Mouse (Mus musculus): Measurements from ENCODE around the gene Htra3. TPM values are rescaled to one million over a fixed set of nuclear protein-coding genes. Genes with fewer than 3 reads are reported as not detected.
A peak's percentile ranks its signal among the peaks of the same experiment; 100 is the strongest.

Gene Htra3
- polyA plus RNA-seq, 1 experiment from 2014 or later = 39.4 TPM

DNA sequence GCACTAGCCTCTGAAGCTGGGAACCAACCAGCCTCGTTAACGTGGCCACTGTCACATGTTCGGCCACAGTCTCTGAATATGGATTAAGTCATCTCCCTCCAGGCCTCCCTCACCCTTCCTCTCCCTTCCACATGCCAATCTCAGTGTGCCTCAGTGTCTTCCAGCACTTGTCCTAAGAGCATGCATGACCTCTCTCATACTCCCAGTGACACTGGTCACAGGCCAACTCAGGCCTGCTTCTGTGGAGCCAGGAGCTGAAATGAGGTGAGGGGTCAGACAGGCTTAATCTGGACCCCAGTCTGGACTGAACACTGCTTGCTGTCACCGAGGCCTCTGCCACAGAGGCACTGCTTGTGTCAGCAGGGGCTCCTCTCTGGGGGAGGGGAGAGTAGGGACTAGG lies 6.8 kb upstream of the Htra3 start:
- no peaks in the 10 kb centered on the region for H3K9me3 ChIP-seq (ENCODE audit: control insufficient read depth, low read length)
- H3K9ac ChIP-seq (ENCODE audit: low read length) = no peak overlapping the region
- H3K27me3 ChIP-seq (ENCODE audit: control insufficient read depth, insufficient read depth, low read length) = no peaks in the 10 kb centered on the region
- no peaks in the 10 kb centered on the region for H3K36me3 ChIP-seq (ENCODE audit: control insufficient read depth, insufficient read depth, low read length)
- no peak overlapping the region for H3K27ac ChIP-seq (replicated peaks)
- ATAC-seq (ENCODE audit: low FRiP score, low TSS enrichment) (no peak), DNase-seq (ENCODE audit: low spot score) (no peak)
- no peak overlapping the region for H3K4me3 ChIP-seq (ENCODE audit: low read depth, low read length)
- TF ChIP-seq EP300 (optimal IDR thresholded peaks at IDR 0.05) (no peak), CTCF (IDR thresholded peaks at IDR 0.05; ENCODE audit: low read depth) (no peak)
- no peaks in the 10 kb centered on the region for H3K4me1 ChIP-seq (replicated peaks; ENCODE audit: control insufficient read depth, insufficient read depth)
- 74% methylated on average over 4 of the region's 4 CpGs for WGBS
- no peak overlapping the region for H3K4me2 ChIP-seq (replicated peaks; ENCODE audit: low read depth)

DNA sequence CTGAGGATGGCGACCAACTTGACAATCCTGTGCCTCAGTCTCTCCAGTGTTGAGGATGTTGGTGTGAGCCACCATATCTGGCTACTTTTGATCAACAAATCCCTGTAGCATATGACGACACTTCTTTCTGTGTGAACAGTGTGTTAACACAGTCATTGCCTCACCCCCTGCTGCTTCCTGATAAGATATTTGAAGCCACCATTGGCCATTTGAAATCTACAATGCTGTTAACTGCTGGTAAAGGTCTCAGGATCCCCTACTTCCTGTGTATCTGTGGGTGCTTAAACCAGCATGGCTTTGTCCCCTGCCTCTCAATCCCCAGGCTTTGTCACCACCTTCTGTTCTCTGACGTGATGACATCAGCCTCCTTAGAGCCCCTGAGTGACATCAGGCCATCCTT lies 5.5 kb upstream of the Htra3 start:
- Histone ChIP-seq H3K27ac (replicated peaks) (0 out of 2 replicates have a peak overlapping the region, but pooled peaks have one; percentile 2), H3K4me3 (ENCODE audit: low read depth, low read length) (no peak overlapping the region), H3K4me2 (replicated peaks; ENCODE audit: low read depth) (no peak overlapping the region), H3K36me3 (ENCODE audit: control insufficient read depth, insufficient read depth, low read length) (no peaks in the 10 kb centered on the region), H3K4me1 (replicated peaks; ENCODE audit: control insufficient read depth, insufficient read depth) (no peaks in the 10 kb centered on the region), H3K27me3 (ENCODE audit: control insufficient read depth, insufficient read depth, low read length) (no peaks in the 10 kb centered on the region), H3K9me3 (ENCODE audit: control insufficient read depth, low read length) (no peaks in the 10 kb centered on the region), H3K9ac (ENCODE audit: low read length) (no peak overlapping the region)
- DNase-seq (ENCODE audit: low spot score) = no peak
- 41% methylated on average over 3 of the region's 3 CpGs for WGBS
- no peak for ATAC-seq (ENCODE audit: low FRiP score, low TSS enrichment)
- no peak for TF ChIP-seq EP300 (optimal IDR thresholded peaks at IDR 0.05)
- no peak for TF ChIP-seq CTCF (IDR thresholded peaks at IDR 0.05; ENCODE audit: low read depth)

DNA sequence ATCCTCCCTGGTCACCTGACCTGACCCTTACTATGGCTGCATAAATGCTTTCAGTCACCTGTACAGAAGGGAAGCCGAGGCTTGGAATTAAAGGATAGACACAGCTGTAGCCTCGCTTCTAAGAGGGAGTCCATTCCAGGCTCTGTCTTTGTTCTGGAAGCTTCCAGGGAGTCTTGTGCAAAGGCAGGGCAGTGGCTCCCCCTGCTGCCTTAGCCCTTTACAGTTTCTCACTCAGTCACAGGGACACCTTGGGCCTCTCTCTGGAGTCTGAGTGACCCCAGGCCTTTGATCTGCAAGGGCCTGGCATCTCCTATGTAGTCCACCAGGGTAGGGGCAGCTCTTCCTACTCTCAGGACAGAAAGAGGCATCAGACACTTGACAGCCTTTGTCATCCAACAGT lies 1.4 kb upstream of the Htra3 start:
- Histone ChIP-seq H3K27ac (replicated peaks) (no peak overlapping the region), H3K36me3 (ENCODE audit: control insufficient read depth, insufficient read depth, low read length) (no peaks in the 10 kb centered on the region), H3K4me1 (replicated peaks; ENCODE audit: control insufficient read depth, insufficient read depth) (peaks cover 4% of the 10 kb centered on the region; the same call in 1 of the 2 replicates), H3K9me3 (ENCODE audit: control insufficient read depth, low read length) (no peaks in the 10 kb centered on the region), H3K9ac (ENCODE audit: low read length) (no peak overlapping the region), H3K4me3 (ENCODE audit: low read depth, low read length) (no peak overlapping the region), H3K4me2 (replicated peaks; ENCODE audit: low read depth) (no peak overlapping the region), H3K27me3 (ENCODE audit: control insufficient read depth, insufficient read depth, low read length) (peaks cover 3% of the 10 kb centered on the region; the same call in 1 of the 2 replicates)
- WGBS = 48% methylated on average over 2 of the region's 2 CpGs
- ATAC-seq (ENCODE audit: low FRiP score, low TSS enrichment) (peak; percentile 57), DNase-seq (ENCODE audit: low spot score) (peak; percentile 71)
- TF ChIP-seq CTCF (IDR thresholded peaks at IDR 0.05; ENCODE audit: low read depth) (peak; percentile 91), EP300 (optimal IDR thresholded peaks at IDR 0.05) (no peak)

DNA sequence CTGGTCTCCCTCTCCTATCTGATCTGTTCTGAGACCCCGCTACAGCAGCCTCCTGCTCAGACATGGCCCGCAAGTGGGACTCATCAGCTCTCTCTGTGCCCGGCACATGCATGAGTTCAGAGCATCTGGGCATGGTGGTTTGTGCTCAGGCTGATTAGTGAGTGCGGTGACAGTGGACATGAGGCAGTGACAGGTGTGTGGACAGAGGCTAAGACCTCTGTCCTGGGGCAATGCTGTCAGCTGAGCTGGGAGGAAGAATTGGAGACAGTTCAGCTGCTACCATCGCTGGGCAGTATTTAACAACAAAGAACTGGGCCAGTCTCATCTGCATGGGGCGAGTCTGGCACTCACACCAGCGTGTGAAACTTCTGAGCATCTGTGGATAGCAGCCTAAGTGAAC lies 2.6 kb downstream of the Htra3 start:
- Histone ChIP-seq H3K4me3 (ENCODE audit: low read depth, low read length) (no peak overlapping the region), H3K36me3 (ENCODE audit: control insufficient read depth, insufficient read depth, low read length) (no peaks in the 10 kb centered on the region), H3K27ac (replicated peaks) (no peak overlapping the region), H3K9ac (ENCODE audit: low read length) (no peak overlapping the region), H3K4me1 (replicated peaks; ENCODE audit: control insufficient read depth, insufficient read depth) (peaks cover 28% of the 10 kb centered on the region), H3K27me3 (ENCODE audit: control insufficient read depth, insufficient read depth, low read length) (peaks cover 3% of the 10 kb centered on the region; the same call in 1 of the 2 replicates), H3K9me3 (ENCODE audit: control insufficient read depth, low read length) (no peaks in the 10 kb centered on the region), H3K4me2 (replicated peaks; ENCODE audit: low read depth) (no peak overlapping the region)
- no peak for TF ChIP-seq EP300 (optimal IDR thresholded peaks at IDR 0.05)
- no peak for TF ChIP-seq CTCF (IDR thresholded peaks at IDR 0.05; ENCODE audit: low read depth)
- no peak for ATAC-seq (ENCODE audit: low FRiP score, low TSS enrichment)
- WGBS = 88% methylated on average over 7 of the region's 7 CpGs
- DNase-seq (ENCODE audit: low spot score) = no peak

DNA sequence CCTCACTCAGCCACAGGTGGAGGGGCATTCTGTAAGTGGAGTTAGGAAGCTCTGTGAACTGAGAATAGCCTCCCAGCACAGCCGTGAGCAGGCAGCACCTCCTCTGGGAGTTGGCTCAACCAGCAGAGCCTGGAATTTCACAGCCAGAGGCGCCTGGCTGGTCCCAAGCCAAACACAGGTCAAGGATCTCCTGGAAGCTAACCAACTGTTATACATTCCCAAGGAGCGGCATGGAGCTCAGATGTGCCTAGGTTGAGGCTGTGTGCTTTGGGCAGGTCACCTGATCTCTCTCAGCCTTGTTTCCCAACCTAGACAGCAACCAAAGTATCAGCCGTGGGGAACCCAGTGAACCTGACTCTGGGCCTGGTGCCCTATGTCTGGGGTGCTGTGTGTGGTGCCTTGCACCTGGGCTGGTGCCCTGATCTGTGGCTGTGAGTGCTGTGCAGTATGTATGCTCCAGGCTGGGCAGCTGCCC lies 5.5 kb downstream of the Htra3 start:
- ATAC-seq (ENCODE audit: low FRiP score, low TSS enrichment) (peak; percentile 69), DNase-seq (ENCODE audit: low spot score) (peak; percentile 88)
- Histone ChIP-seq H3K9ac (ENCODE audit: low read length) (peak overlapping the region; percentile 23), H3K27ac (replicated peaks) (peak overlapping the region; percentile 88), H3K36me3 (ENCODE audit: control insufficient read depth, insufficient read depth, low read length) (no peaks in the 10 kb centered on the region), H3K4me1 (replicated peaks; ENCODE audit: control insufficient read depth, insufficient read depth) (peaks cover 39% of the 10 kb centered on the region), H3K9me3 (ENCODE audit: control insufficient read depth, low read length) (no peaks in the 10 kb centered on the region), H3K27me3 (ENCODE audit: control insufficient read depth, insufficient read depth, low read length) (peaks cover under 1% of the 10 kb centered on the region; the same call in 1 of the 2 replicates), H3K4me3 (ENCODE audit: low read depth, low read length) (no peak overlapping the region), H3K4me2 (replicated peaks; ENCODE audit: low read depth) (no peak overlapping the region)
- TF ChIP-seq CTCF (IDR thresholded peaks at IDR 0.05; ENCODE audit: low read depth) (peak; percentile 32), EP300 (optimal IDR thresholded peaks at IDR 0.05) (no peak)
- WGBS = 14% methylated on average over 4 of the region's 4 CpGs

DNA sequence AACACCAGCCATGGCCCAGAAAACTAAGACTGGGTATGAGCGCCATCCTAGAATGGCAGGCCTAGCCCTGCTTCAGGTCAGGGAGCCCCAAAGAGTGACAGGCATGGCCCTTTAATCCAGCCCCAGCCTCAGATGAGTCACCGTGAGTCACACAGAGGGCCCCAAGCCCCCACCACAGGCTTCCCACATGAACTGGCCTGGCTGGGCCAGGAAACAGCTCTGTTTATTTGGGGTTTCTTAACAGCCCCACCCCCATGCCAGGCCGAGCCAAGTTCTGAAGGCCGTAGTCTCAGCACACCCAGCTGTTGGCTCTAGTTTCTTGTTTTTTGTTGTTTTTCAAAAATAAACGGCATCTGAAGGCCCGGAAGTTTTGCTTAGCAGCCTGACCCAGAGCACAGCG lies 6.5 kb downstream of the Htra3 start:
- Histone ChIP-seq H3K36me3 (ENCODE audit: control insufficient read depth, insufficient read depth, low read length) (no peaks in the 10 kb centered on the region), H3K27ac (replicated peaks) (peak overlapping the region; percentile 88), H3K9me3 (ENCODE audit: control insufficient read depth, low read length) (no peaks in the 10 kb centered on the region), H3K27me3 (ENCODE audit: control insufficient read depth, insufficient read depth, low read length) (no peaks in the 10 kb centered on the region; the same call in 1 of the 2 replicates), H3K4me1 (replicated peaks; ENCODE audit: control insufficient read depth, insufficient read depth) (peaks cover 35% of the 10 kb centered on the region), H3K9ac (ENCODE audit: low read length) (no peak overlapping the region), H3K4me3 (ENCODE audit: low read depth, low read length) (no peak overlapping the region), H3K4me2 (replicated peaks; ENCODE audit: low read depth) (no peak overlapping the region)
- ATAC-seq (ENCODE audit: low FRiP score, low TSS enrichment) (peak; percentile 88), DNase-seq (ENCODE audit: low spot score) (peak; percentile 90)
- 27% methylated on average over 7 of the region's 7 CpGs for WGBS
- no peak for TF ChIP-seq CTCF (IDR thresholded peaks at IDR 0.05; ENCODE audit: low read depth)
- peak; percentile 7 for TF ChIP-seq EP300 (optimal IDR thresholded peaks at IDR 0.05)
